Mouse (Mus musculus) myocyte (in vitro differentiated cells): Measurements from ENCODE around the gene Msi2.

Experiments
- E2F4 ChIP-seq: IDR thresholded peaks from one replicate; pipeline ENCODE4 v1.6.1; 2011; ENCODE audit warnings: mild to moderate bottlenecking, control low read depth, moderate library complexity; ENCODE audit not compliant: insufficient read depth
- MYOD1 ChIP-seq, 3 experiments: IDR thresholded peaks; one replicate each; pipeline ENCODE4 v1.6.1; 2011; ENCODE audit warnings: control low read depth in 2 of 3, low read depth in 2 of 3, mild to moderate bottlenecking in 2 of 3, moderate library complexity in 1 of 3; ENCODE audit not compliant: insufficient read length in 2 of 3, control insufficient read depth in 1 of 3
- MYOG ChIP-seq, 3 experiments: IDR thresholded peaks; one replicate each; pipeline ENCODE4 v1.6.1; 2011; ENCODE audit warnings: control low read depth in 2 of 3, low read depth in 2 of 3, mild to moderate bottlenecking in 2 of 3; ENCODE audit not compliant: insufficient read length in 2 of 3, control insufficient read depth in 1 of 3, insufficient read depth in 1 of 3
- POLR2A ChIP-seq: IDR thresholded peaks from one replicate; pipeline ENCODE4 v1.6.1; 2011; ENCODE audit warnings: low read depth, mild to moderate bottlenecking, control low read depth, moderate library complexity; ENCODE audit not compliant: insufficient read length
- POLR2AphosphoS2 ChIP-seq: IDR thresholded peaks from one replicate; pipeline ENCODE4 v1.6.1; 2011; ENCODE audit warnings: low read depth, control low read depth; ENCODE audit not compliant: insufficient read length
- TCF3 ChIP-seq: IDR thresholded peaks from one replicate; pipeline ENCODE4 v1.6.1; 2011; ENCODE audit warnings: low read depth, control low read depth; ENCODE audit not compliant: insufficient read length
- USF1 ChIP-seq: IDR thresholded peaks from one replicate; pipeline ENCODE4 v1.6.1; 2011; ENCODE audit warnings: low read depth, mild to moderate bottlenecking, control low read depth, moderate library complexity

GRCm38 (mm10) chr11:88305759-88306158, 412.6 kb downstream of the Msi2 start:
- TF ChIP-seq USF1 = no peak
- TF ChIP-seq POLR2AphosphoS2 = no peak
- TF ChIP-seq POLR2A = no peak
- no peak for TF ChIP-seq MYOD1 (IDR thresholded peaks at IDR 0.05; ENCODE audit: control insufficient read depth in 1 of 3, insufficient read length in 2 of 3, low read depth in 2 of 3)
- no peak for TF ChIP-seq MYOG (IDR thresholded peaks at IDR 0.05; ENCODE audit: control insufficient read depth in 1 of 3, insufficient read depth in 1 of 3, insufficient read length in 2 of 3, low read depth in 2 of 3)
- no peak for TF ChIP-seq E2F4
- TF ChIP-seq TCF3 = no peak
